ENCODE assay signal across 30 mouse cellular contexts in the genomic region with DNA sequence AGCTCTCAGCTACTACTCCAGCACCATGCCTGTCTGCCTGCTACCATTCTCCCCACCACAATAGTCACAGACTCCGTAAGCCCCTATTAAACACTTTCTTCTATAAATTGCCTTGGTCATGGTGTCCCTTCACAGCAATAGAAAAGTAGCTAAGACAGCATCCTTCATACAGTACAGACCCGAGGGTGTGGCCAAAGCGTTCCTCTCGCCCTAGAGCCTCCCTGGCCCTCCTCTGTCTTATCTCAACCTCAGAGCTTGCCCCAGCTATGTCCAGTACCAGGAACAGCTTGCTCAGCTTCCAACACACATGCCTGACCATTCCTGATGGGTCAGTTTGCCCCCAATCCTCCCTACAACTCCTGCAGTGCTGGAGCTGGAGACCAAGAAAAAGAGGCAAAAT. TPM values are rescaled to one million over a fixed set of nuclear protein-coding genes. Genes with fewer than 3 reads are reported as not detected.
A peak's percentile ranks its signal among the peaks of the same experiment; 100 is the strongest.
DNase-seq lines count a peak whose midpoint lies in the region; ATAC-seq lines count a peak whose summit lies in the region.
"Had no signal": no experiment of that assay in that cellular context is flagged by ENCODE, and none has a peak within 500 bp of the region (broad histone marks: within the 10 kb centered on the region; RNA-seq: fewer than 3 reads in every experiment).

No protein-coding gene starts in this region.

- H3K9me3 ChIP-seq in megakaryocyte, embryonic 14.5 days = peaks cover 31% of the 10 kb centered on the region
- H3K9me3 ChIP-seq in liver, embryonic 12.5 days (replicated peaks) = no peaks in the 10 kb centered on the region
- no peaks in the 10 kb centered on the region for H3K9me3 ChIP-seq in liver, embryonic 15.5 days (replicated peaks)
- H3K9me3 ChIP-seq: embryonic facial prominence, embryonic 10.5 days; embryonic facial prominence, embryonic 13.5 days; forebrain, embryonic 12.5 days; forebrain, embryonic 15.5 days; heart, embryonic 13.5 days; hindbrain, embryonic 12.5 days; hindbrain, embryonic 15.5 days had no signal

- H3K4me1 ChIP-seq in megakaryocyte, embryonic 14.5 days = peaks cover 53% of the 10 kb centered on the region
- H3K4me1 ChIP-seq in liver, embryonic 12.5 days = peaks cover 19% of the 10 kb centered on the region
- peaks cover 18% of the 10 kb centered on the region for H3K4me1 ChIP-seq in liver, embryonic 15.5 days (replicated peaks)
- H3K4me1 ChIP-seq: embryonic facial prominence, embryonic 13.5 days; forebrain, embryonic 12.5 days; forebrain, embryonic 15.5 days; hindbrain, embryonic 12.5 days; hindbrain, embryonic 15.5 days had no signal

- H3K27ac ChIP-seq in liver, embryonic 12.5 days = peak overlapping the region; percentile 49; the same call in 1 of the 2 replicates
- H3K27ac ChIP-seq in liver, embryonic 15.5 days (replicated peaks) = peak overlapping the region; percentile 43
- H3K27ac ChIP-seq: embryonic facial prominence, embryonic 10.5 days; embryonic facial prominence, embryonic 13.5 days; forebrain, embryonic 12.5 days; forebrain, embryonic 15.5 days; heart, adult 2 months; heart, embryonic 10.5 days; heart, embryonic 13.5 days; hindbrain, embryonic 12.5 days; hindbrain, embryonic 15.5 days had no signal

- H3K27me3 ChIP-seq in megakaryocyte, embryonic 14.5 days (replicated peaks) = no peaks in the 10 kb centered on the region
- H3K27me3 ChIP-seq in liver, embryonic 12.5 days (replicated peaks) = no peaks in the 10 kb centered on the region
- no peaks in the 10 kb centered on the region for H3K27me3 ChIP-seq in liver, embryonic 15.5 days
- H3K27me3 ChIP-seq: CH12.LX; embryonic facial prominence, embryonic 13.5 days; forebrain, embryonic 12.5 days; forebrain, embryonic 15.5 days; heart, embryonic 13.5 days; hindbrain, embryonic 12.5 days; hindbrain, embryonic 15.5 days; Patski had no signal

- no peak for DNase-seq in cerebellum, postnatal 4 days (ENCODE audit: low spot score in 2 of 2)
- DNase-seq in kidney, adult 9 months = no peak
- no peak for DNase-seq in adrenal gland, postnatal 14 days
- DNase-seq: adrenal gland, postnatal 10 days; cerebellum, adult 11 months; cerebellum, adult 2 months; cerebellum, adult 9-11 months; cerebellum, postnatal 25 days; embryo, embryonic 11 days; gastrocnemius, postnatal 25 days; heart, adult 2 months; heart, postnatal 14 days; heart, postnatal 4 days had no signal

- no peak overlapping the region for H3K4me2 ChIP-seq in liver, embryonic 12.5 days
- H3K4me2 ChIP-seq in liver, embryonic 15.5 days = no peak overlapping the region
- H3K4me2 ChIP-seq: embryonic facial prominence, embryonic 13.5 days; forebrain, embryonic 12.5 days; forebrain, embryonic 15.5 days; heart, embryonic 13.5 days; hindbrain, embryonic 12.5 days; hindbrain, embryonic 15.5 days had no signal

- WGBS in liver, embryonic 12.5 days (ENCODE audit: insufficient replicate concordance) = 48% methylated on average over 4 of the region's 4 CpGs
- 45% methylated on average over 4 of the region's 4 CpGs for WGBS in liver, embryonic 15.5 days (ENCODE audit: insufficient replicate concordance)

- H3K9ac ChIP-seq in liver, embryonic 12.5 days = no peak overlapping the region
- H3K9ac ChIP-seq in liver, embryonic 15.5 days = no peak overlapping the region
- H3K9ac ChIP-seq: embryonic facial prominence, embryonic 13.5 days; forebrain, embryonic 12.5 days; forebrain, embryonic 15.5 days; heart, embryonic 13.5 days; hindbrain, embryonic 12.5 days; hindbrain, embryonic 15.5 days had no signal

- H3K4me3 ChIP-seq in megakaryocyte, embryonic 14.5 days (replicated peaks) = peak overlapping the region; percentile 42
- no peak overlapping the region for H3K4me3 ChIP-seq in liver, embryonic 12.5 days
- no peak overlapping the region for H3K4me3 ChIP-seq in liver, embryonic 15.5 days (replicated peaks)
- H3K4me3 ChIP-seq: embryonic facial prominence, embryonic 10.5 days; embryonic facial prominence, embryonic 13.5 days; erythroblast, embryonic 14.5 days; forebrain, embryonic 12.5 days; forebrain, embryonic 15.5 days; heart, adult 2 months; heart, embryonic 10.5 days; heart, embryonic 13.5 days; hindbrain, embryonic 12.5 days; hindbrain, embryonic 15.5 days had no signal

- H3K36me3 ChIP-seq in megakaryocyte, embryonic 14.5 days (replicated peaks; ENCODE audit: low read length) = peaks cover 29% of the 10 kb centered on the region
- no peaks in the 10 kb centered on the region for H3K36me3 ChIP-seq in liver, embryonic 12.5 days
- H3K36me3 ChIP-seq in liver, embryonic 15.5 days (replicated peaks) = no peaks in the 10 kb centered on the region
- H3K36me3 ChIP-seq: embryonic facial prominence, embryonic 10.5 days; embryonic facial prominence, embryonic 13.5 days; forebrain, embryonic 12.5 days; forebrain, embryonic 15.5 days; G1E; heart, embryonic 10.5 days; heart, embryonic 13.5 days; hindbrain, embryonic 12.5 days; hindbrain, embryonic 15.5 days had no signal

- ATAC-seq in megakaryocyte, adult 5-6 weeks (ENCODE audit: poor library complexity, severe bottlenecking) = no peak
- ATAC-seq in liver, embryonic 12.5 days = peak; percentile 60
- ATAC-seq in liver, embryonic 15.5 days (ENCODE audit: insufficient read depth) = peak; percentile 72
- ATAC-seq: forebrain, embryonic 15.5 days; Patski had no signal

RNA-seq across cellular contexts. Expression of a gene that starts 19.2 kb away (rescaled TPM):
- not detected in 2 replicates for polyA plus RNA-seq in megakaryocyte, embryonic 14.5 days (2012; ENCODE audit: insufficient read depth, low replicate concordance)
- not detected in 2 replicates for total RNA-seq in megakaryocyte, adult 5-6 weeks (2015)
- not detected in 2 replicates for total RNA-seq in megakaryocyte, adult 5-6 weeks (2017)
- 0.58 TPM in 1 of 2 replicates, not detected in the other for polyA plus RNA-seq in liver, embryonic 12.5 days (2016; fragmentation: Nextera tagmentation; extraction: Ambion mirVana)
- 0.82 and 0.96 TPM in 2 replicates for polyA plus RNA-seq in liver, embryonic 15.5 days (2015; fragmentation: Nextera tagmentation; extraction: Ambion mirVana)
- 2.3 and 2.8 TPM in 2 replicates for total RNA-seq in adrenal gland, postnatal 14 days (2021)
- total RNA-seq: CH12.LX; G1E; gastrocnemius, adult 8-10 months; gastrocnemius, postnatal 25 days had no signal
- polyA plus RNA-seq: embryonic facial prominence, embryonic 10.5 days; embryonic facial prominence, embryonic 13.5 days; erythroblast, embryonic 14.5 days; forebrain, embryonic 12.5 days; forebrain, embryonic 15.5 days; G1E; hindbrain, embryonic 12.5 days; hindbrain, embryonic 15.5 days; Patski had no signal

RNA-seq across cellular contexts. Expression of a gene that starts 46.8 kb away (rescaled TPM):
- 43.8 and 101 TPM in 2 replicates for polyA plus RNA-seq in megakaryocyte, embryonic 14.5 days (2012; ENCODE audit: insufficient read depth, low replicate concordance)
- 75.4 and 79.4 TPM in 2 replicates for total RNA-seq in megakaryocyte, adult 5-6 weeks (2015)
- 46.4 and 57.4 TPM in 2 replicates for total RNA-seq in megakaryocyte, adult 5-6 weeks (2017)
- polyA plus RNA-seq in liver, embryonic 12.5 days (2016; fragmentation: Nextera tagmentation; extraction: Ambion mirVana) = 39.6 and 40.0 TPM in 2 replicates
- 33.6 and 34.8 TPM in 2 replicates for polyA plus RNA-seq in liver, embryonic 15.5 days (2015; fragmentation: Nextera tagmentation; extraction: Ambion mirVana)
- 69.4 and 70.5 TPM in 2 replicates for total RNA-seq in adrenal gland, postnatal 14 days (2021)

RNA-seq across cellular contexts. Expression of a gene that starts 47.5 kb away (rescaled TPM):
- 409 and 1,033 TPM in 2 replicates for polyA plus RNA-seq in megakaryocyte, embryonic 14.5 days (2012; ENCODE audit: insufficient read depth, low replicate concordance)
- total RNA-seq in megakaryocyte, adult 5-6 weeks (2015) = 98.7 and 125 TPM in 2 replicates
- total RNA-seq in megakaryocyte, adult 5-6 weeks (2017) = 276 and 281 TPM in 2 replicates
- polyA plus RNA-seq in liver, embryonic 12.5 days (2016; fragmentation: Nextera tagmentation; extraction: Ambion mirVana) = 185 and 192 TPM in 2 replicates
- polyA plus RNA-seq in liver, embryonic 15.5 days (2015; fragmentation: Nextera tagmentation; extraction: Ambion mirVana) = 110 and 114 TPM in 2 replicates
- 247 and 248 TPM in 2 replicates for total RNA-seq in adrenal gland, postnatal 14 days (2021)

RNA-seq across cellular contexts. Expression of a gene that starts 47.6 kb away (rescaled TPM):
- 6.2 TPM in 1 of 2 replicates, not detected in the other for polyA plus RNA-seq in megakaryocyte, embryonic 14.5 days (2012; ENCODE audit: insufficient read depth, low replicate concordance)
- 94.5 and 109 TPM in 2 replicates for total RNA-seq in megakaryocyte, adult 5-6 weeks (2015)
- 150 and 185 TPM in 2 replicates for total RNA-seq in megakaryocyte, adult 5-6 weeks (2017)
- polyA plus RNA-seq in liver, embryonic 12.5 days (2016; fragmentation: Nextera tagmentation; extraction: Ambion mirVana) = 48.6 and 48.7 TPM in 2 replicates
- 40.7 and 42.4 TPM in 2 replicates for polyA plus RNA-seq in liver, embryonic 15.5 days (2015; fragmentation: Nextera tagmentation; extraction: Ambion mirVana)
- 74.8 and 78.5 TPM in 2 replicates for total RNA-seq in adrenal gland, postnatal 14 days (2021)
